Mouse (Mus musculus) megakaryocyte, embryonic 14.5 days (primary cell): ENCODE data around the gene Satl1.

Experiments
- FLI1 ChIP-seq: IDR thresholded peaks from 2 replicates; pipeline ENCODE4 v1.6.1; 2012; ENCODE audit warnings: low read length, inconsistent platforms, mixed read lengths
- GATA1 ChIP-seq: IDR thresholded peaks from 3 replicates; pipeline ENCODE4 v1.6.1; 2012; ENCODE audit warnings: mixed read lengths, low read length, inconsistent platforms, borderline replicate concordance

- TF ChIP-seq GATA1 (no peak), FLI1 (no peak)
Observed at GRCm38 (mm10) chrX:112348395-112348791, 58.2 kb downstream of the Satl1 start.
